Mouse (Mus musculus) forebrain, embryonic 11.5 days (tissue): ENCODE results near the gene Dscam. TPM values are rescaled to one million over a fixed set of nuclear protein-coding genes. Genes with fewer than 3 reads are reported as not detected.

Experiments used
- ATAC-seq: fragments of 200-750 bp; cut with Nextera tagmentation; replicated peaks from 2 replicates; pipeline ENCODE4 v1.8.0; 2017; ENCODE audit warnings: moderate TSS enrichment; ENCODE audit not compliant: low FRiP score
- DNase-seq: peaks from one replicate; pipeline ENCODE4 v3.0.0-alpha.2; 2017; ENCODE audit warnings: low spot score
- H3K27ac ChIP-seq: fragments of 300-500 bp; sonication (generic); 2 replicates; pipeline ENCODE4 v1.5.1; 2014; ENCODE audit warnings: low read depth, low read length
- H3K27me3 ChIP-seq: fragments of 300-500 bp; sonication (generic); 2 replicates; pipeline ENCODE4 v1.6.1; 2014; ENCODE audit warnings: mild to moderate bottlenecking, low read length, mixed read lengths; ENCODE audit not compliant: control insufficient read depth, insufficient read depth
- H3K36me3 ChIP-seq: fragments of 300-500 bp; sonication (generic); 2 replicates; pipeline ENCODE4 v1.6.1; 2014; ENCODE audit warnings: mild to moderate bottlenecking, low read length, moderate library complexity, mixed read lengths; ENCODE audit not compliant: control insufficient read depth, insufficient read depth
- H3K4me1 ChIP-seq: fragments of 300-500 bp; sonication (generic); replicated peaks from 2 replicates; pipeline ENCODE4 v1.6.1; 2014; ENCODE audit warnings: low read length, mixed read lengths; ENCODE audit not compliant: control insufficient read depth, insufficient read depth
- H3K4me2 ChIP-seq: fragments of 300-500 bp; sonication (generic); 2 replicates; pipeline ENCODE4 v1.6.1; 2014; ENCODE audit warnings: low read depth, mild to moderate bottlenecking, low read length, moderate library complexity, mixed read lengths; ENCODE audit not compliant: severe bottlenecking
- H3K4me3 ChIP-seq: fragments of 300-500 bp; sonication (generic); 2 replicates; pipeline ENCODE4 v1.5.1; 2014; ENCODE audit warnings: low read depth, low read length
- H3K9ac ChIP-seq: fragments of 300-500 bp; sonication (generic); 2 replicates; pipeline ENCODE4 v1.6.1; 2014; ENCODE audit warnings: low read length
- H3K9me3 ChIP-seq: fragments of 300-500 bp; sonication (generic); 2 replicates; pipeline ENCODE4 v1.6.1; 2016; ENCODE audit warnings: low read length, mixed read lengths; ENCODE audit not compliant: control insufficient read depth
- WGBS: fragments of 180-500 bp; shearing (Covaris S2); extraction: QIAGEN DNeasy Blood & Tissue Kit; methylation state at CpG from one replicate; pipeline ENCODE4 v1.1.7; 2014; 5-methylcytosine and 5-hydroxymethylcytosine counted together
- polyA plus RNA-seq: library from polyadenylated mRNA; unstranded; fragments of >200 nt; fragmentation: Nextera tagmentation; extraction: Ambion mirVana; gene quantifications from 2 replicates; pipeline ENCODE4 v1.2.1, GENCODE M21; 2014

Gene Dscam
- polyA plus RNA-seq, 1 experiment from 2014 or later = 0.88 TPM

- no peak for DNase-seq
- 92% methylated on average over 5 of the region's 5 CpGs for WGBS
- Histone ChIP-seq H3K9me3 (no peaks in the 10 kb centered on the region), H3K9ac (no peak overlapping the region), H3K27me3 (no peaks in the 10 kb centered on the region), H3K4me2 (no peak overlapping the region), H3K4me3 (no peak overlapping the region), H3K4me1 (no peaks in the 10 kb centered on the region), H3K27ac (no peak overlapping the region), H3K36me3 (no peaks in the 10 kb centered on the region)
- ATAC-seq = no peak
These were observed 550.1 kb downstream of the Dscam start for GRCm38 (mm10) chr16:96620402-96620801.

GRCm38 (mm10) chr16:96617772-96618171 lies 552.8 kb downstream of the Dscam start:
- 76% methylated on average over 4 of the region's 4 CpGs for WGBS
- no peak overlapping the region for H3K27ac ChIP-seq
- no peak for ATAC-seq
- no peaks in the 10 kb centered on the region for H3K9me3 ChIP-seq
- no peak overlapping the region for H3K9ac ChIP-seq
- no peaks in the 10 kb centered on the region for H3K27me3 ChIP-seq
- DNase-seq = no peak
- H3K4me1 ChIP-seq = no peaks in the 10 kb centered on the region; the same call in 1 of the 2 replicates
- H3K4me2 ChIP-seq = no peak overlapping the region
- no peak overlapping the region for H3K4me3 ChIP-seq
- no peaks in the 10 kb centered on the region for H3K36me3 ChIP-seq

- Histone ChIP-seq H3K27me3 (no peaks in the 10 kb centered on the region), H3K27ac (no peak overlapping the region), H3K9me3 (no peaks in the 10 kb centered on the region), H3K36me3 (no peaks in the 10 kb centered on the region), H3K9ac (no peak overlapping the region), H3K4me2 (no peak overlapping the region), H3K4me3 (no peak overlapping the region), H3K4me1 (no peaks in the 10 kb centered on the region; the same call in 1 of the 2 replicates)
- no peak for DNase-seq
- no peak for ATAC-seq
- 61% methylated on average over 4 of the region's 4 CpGs for WGBS
These were observed 557.3 kb downstream of the Dscam start for GRCm38 (mm10) chr16:96613275-96613674.

GRCm38 (mm10) chr16:96610806-96611205 lies 559.7 kb downstream of the Dscam start:
- DNase-seq (no peak), ATAC-seq (no peak)
- no peaks in the 10 kb centered on the region for H3K9me3 ChIP-seq
- no peak overlapping the region for H3K4me3 ChIP-seq
- H3K27me3 ChIP-seq = no peaks in the 10 kb centered on the region
- WGBS = 83% methylated on average over 1 of the region's 1 CpGs
- H3K36me3 ChIP-seq = no peaks in the 10 kb centered on the region
- no peak overlapping the region for H3K27ac ChIP-seq
- no peak overlapping the region for H3K9ac ChIP-seq
- H3K4me2 ChIP-seq = no peak overlapping the region
- no peaks in the 10 kb centered on the region; the same call in 1 of the 2 replicates for H3K4me1 ChIP-seq

GRCm38 (mm10) chr16:96602206-96602605 lies 568.3 kb downstream of the Dscam start:
- WGBS = 73% methylated on average over 2 of the region's 2 CpGs
- no peaks in the 10 kb centered on the region for H3K36me3 ChIP-seq
- no peak overlapping the region for H3K27ac ChIP-seq
- no peaks in the 10 kb centered on the region for H3K27me3 ChIP-seq
- H3K4me3 ChIP-seq = no peak overlapping the region
- DNase-seq (no peak), ATAC-seq (no peak)
- H3K9ac ChIP-seq = no peak overlapping the region
- H3K9me3 ChIP-seq = no peaks in the 10 kb centered on the region
- H3K4me1 ChIP-seq = no peaks in the 10 kb centered on the region
- H3K4me2 ChIP-seq = no peak overlapping the region

- H3K4me3 ChIP-seq = no peak overlapping the region
- no peaks in the 10 kb centered on the region for H3K27me3 ChIP-seq
- H3K9me3 ChIP-seq = no peaks in the 10 kb centered on the region
- H3K4me1 ChIP-seq = no peaks in the 10 kb centered on the region
- H3K9ac ChIP-seq = no peak overlapping the region
- no peak for ATAC-seq
- no peak for DNase-seq
- no peak overlapping the region for H3K27ac ChIP-seq
- no peak overlapping the region for H3K4me2 ChIP-seq
- no peaks in the 10 kb centered on the region for H3K36me3 ChIP-seq
- WGBS = 93% methylated on average over 11 of the region's 11 CpGs
These were observed 569.8 kb downstream of the Dscam start for GRCm38 (mm10) chr16:96600791-96601190.

GRCm38 (mm10) chr16:96599401-96600060 lies 571.0 kb downstream of the Dscam start:
- Histone ChIP-seq H3K27me3 (no peaks in the 10 kb centered on the region), H3K4me3 (no peak overlapping the region), H3K4me2 (no peak overlapping the region), H3K9ac (no peak overlapping the region), H3K36me3 (no peaks in the 10 kb centered on the region), H3K9me3 (no peaks in the 10 kb centered on the region), H3K27ac (no peak overlapping the region), H3K4me1 (no peaks in the 10 kb centered on the region)
- 81% methylated on average over 3 of the region's 3 CpGs for WGBS
- DNase-seq = no peak
- ATAC-seq = no peak

- H3K4me3 ChIP-seq = no peak overlapping the region
- H3K9me3 ChIP-seq = no peaks in the 10 kb centered on the region
- ATAC-seq = no peak
- WGBS = 87% methylated on average over 5 of the region's 5 CpGs
- no peaks in the 10 kb centered on the region for H3K4me1 ChIP-seq
- no peak overlapping the region for H3K4me2 ChIP-seq
- no peak overlapping the region for H3K9ac ChIP-seq
- no peak overlapping the region for H3K27ac ChIP-seq
- H3K36me3 ChIP-seq = no peaks in the 10 kb centered on the region
- no peak for DNase-seq
- no peaks in the 10 kb centered on the region for H3K27me3 ChIP-seq
These were observed 594.7 kb downstream of the Dscam start for GRCm38 (mm10) chr16:96575841-96576240.

GRCm38 (mm10) chr16:96567428-96567827 lies 603.1 kb downstream of the Dscam start:
- ATAC-seq (no peak), DNase-seq (no peak)
- Histone ChIP-seq H3K4me2 (no peak overlapping the region), H3K9me3 (no peaks in the 10 kb centered on the region), H3K9ac (no peak overlapping the region), H3K27ac (no peak overlapping the region), H3K27me3 (no peaks in the 10 kb centered on the region), H3K4me1 (0 out of 2 replicates have a peak, but pooled peaks cover 2% of the 10 kb centered on the region), H3K4me3 (no peak overlapping the region), H3K36me3 (no peaks in the 10 kb centered on the region)
- WGBS = 73% methylated on average over 3 of the region's 3 CpGs
